Mouse (Mus musculus) heart, postnatal 0 days (tissue): ENCODE measurements around the gene Eif3f.

Experiments
- CTCF ChIP-seq: IDR thresholded peaks from 2 replicates; pipeline ENCODE4 v1.5.1; 2016; ENCODE audit warnings: antibody characterized with exemption, control low read depth, low read depth
- EP300 ChIP-seq: IDR thresholded peaks from 2 replicates; pipeline ENCODE4 v1.6.1; 2016; ENCODE audit warnings: antibody characterized with exemption, low read depth

GRCm38 (mm10) chr7:108949301-108949700 is 15.1 kb downstream of the Eif3f start:
- no peak for TF ChIP-seq EP300
- no peak for TF ChIP-seq CTCF
